Mouse (Mus musculus): ENCODE results near the gene Rtp2.

Rtp2 gene

GRCm38 (mm10) chr16:23887910-23888579 is 44.1 kb downstream of the Rtp2 start:
- DNase-seq, result no peak

GRCm38 (mm10) chr16:23885098-23885497 is 47.1 kb downstream of the Rtp2 start:
- DNase-seq, result no peak
